Mouse (Mus musculus) neural tube, embryonic 14.5 days (tissue): ENCODE data around the gene 1700001L19Rik. TPM values are rescaled to one million over a fixed set of nuclear protein-coding genes. Genes with fewer than 3 reads are reported as not detected.
A peak's percentile ranks its signal among the peaks of the same experiment; 100 is the strongest.

Source experiments
- ATAC-seq: fragments of 200-750 bp; cut with Nextera tagmentation; 2 replicates; pipeline ENCODE4 v1.8.0; 2017; ENCODE audit warnings: low read depth, mild to moderate bottlenecking, moderate TSS enrichment, moderate library complexity
- H3K27ac ChIP-seq: fragments of 300-500 bp; sonication (generic); 2 replicates; pipeline ENCODE4 v1.5.1; 2014; ENCODE audit warnings: low read depth, mild to moderate bottlenecking, control low read depth, low read length, moderate library complexity, mixed read lengths
- H3K27me3 ChIP-seq: fragments of 300-500 bp; sonication (generic); 2 replicates; pipeline ENCODE4 v1.6.1; 2014; ENCODE audit warnings: low read length; ENCODE audit not compliant: control insufficient read depth, insufficient read depth
- H3K36me3 ChIP-seq: fragments of 300-500 bp; sonication (generic); 2 replicates; pipeline ENCODE4 v1.6.1; 2014; ENCODE audit warnings: low read length, mixed read lengths; ENCODE audit not compliant: control insufficient read depth, insufficient read depth
- H3K4me1 ChIP-seq: fragments of 300-500 bp; sonication (generic); 2 replicates; pipeline ENCODE4 v1.6.1; 2014; ENCODE audit warnings: low read length; ENCODE audit not compliant: control insufficient read depth, insufficient read depth
- H3K4me2 ChIP-seq: fragments of 300-500 bp; sonication (generic); 2 replicates; pipeline ENCODE4 v1.6.1; 2014; ENCODE audit warnings: mild to moderate bottlenecking, low read depth, low read length, control low read depth
- H3K4me3 ChIP-seq: fragments of 300-500 bp; sonication (generic); 2 replicates; pipeline ENCODE4 v1.5.1; 2014; ENCODE audit warnings: low read depth, low read length, control low read depth, mixed read lengths
- H3K9ac ChIP-seq: fragments of 300-500 bp; sonication (generic); replicated peaks from 2 replicates; pipeline ENCODE4 v1.6.1; 2014; ENCODE audit warnings: low read depth, mild to moderate bottlenecking, control low read depth, low read length, mixed read lengths
- H3K9me3 ChIP-seq: fragments of 300-500 bp; sonication (generic); 2 replicates; pipeline ENCODE4 v1.6.1; 2016; ENCODE audit warnings: low read length; ENCODE audit not compliant: control insufficient read depth
- WGBS: fragments of 180-500 bp; shearing (Covaris S2); extraction: QIAGEN DNeasy Blood & Tissue Kit; methylation state at CpG from one replicate; pipeline ENCODE4 v1.1.7; 2014; 5-methylcytosine and 5-hydroxymethylcytosine counted together
- polyA plus RNA-seq: library from polyadenylated mRNA; unstranded; fragments of >200 nt; fragmentation: Nextera tagmentation; extraction: Ambion mirVana; gene quantifications from 2 replicates; pipeline ENCODE4 v1.2.1, GENCODE M21; 2014

1700001L19Rik gene
- polyA plus RNA-seq, 1 experiment from 2014 or later: 5.3 TPM

DNA sequence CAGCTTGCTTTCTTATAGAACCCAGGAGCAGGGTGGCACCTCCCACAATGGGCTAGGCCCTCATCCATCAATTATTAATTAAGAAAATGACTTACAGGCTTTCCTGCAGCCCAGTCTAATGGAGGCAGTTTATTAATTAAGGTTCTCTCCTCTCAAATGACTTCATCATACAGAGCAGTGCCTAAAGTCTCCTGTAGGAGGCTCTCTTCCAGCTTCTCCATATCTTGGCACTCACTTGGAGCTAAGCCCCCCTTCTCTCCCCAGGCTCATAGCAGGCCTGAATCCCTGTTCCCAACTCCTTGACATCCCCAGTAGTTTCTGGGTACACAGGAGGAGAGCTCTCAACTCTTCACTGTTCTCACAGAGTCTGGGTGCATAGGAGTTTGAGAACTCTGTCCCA, 1.7 kb downstream of the 1700001L19Rik start:
- Histone ChIP-seq H3K27me3 (no peaks in the 10 kb centered on the region), H3K36me3 (no peaks in the 10 kb centered on the region), H3K9me3 (no peaks in the 10 kb centered on the region), H3K4me1 (no peaks in the 10 kb centered on the region), H3K27ac (no peak overlapping the region), H3K4me2 (no peak overlapping the region), H3K9ac (no peak overlapping the region), H3K4me3 (no peak overlapping the region)
- no peak for ATAC-seq

DNA sequence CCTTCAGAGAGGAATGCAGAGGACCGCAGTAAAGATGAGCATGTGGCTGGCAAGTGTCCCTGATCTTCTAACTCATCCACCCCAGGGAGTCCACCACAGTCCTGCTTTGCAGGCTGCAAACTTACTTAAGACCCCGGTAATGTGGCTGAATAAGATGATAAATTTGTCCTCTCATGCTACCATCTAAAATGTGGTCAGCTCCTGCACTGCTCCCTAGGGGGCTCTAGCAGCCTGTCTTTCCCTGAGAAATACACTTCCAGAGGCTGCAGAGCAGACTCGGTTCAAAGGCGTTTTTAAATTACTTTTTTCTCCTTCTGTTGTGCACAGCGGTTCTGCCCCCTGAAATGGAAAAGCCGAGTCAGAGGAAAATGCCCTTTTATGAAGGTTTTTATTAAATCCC, 4.0 kb downstream of the 1700001L19Rik start:
- WGBS: 10% methylated on average over 6 of the region's 6 CpGs
- peak; percentile 36; the same call in 1 of the 2 replicates for ATAC-seq
- H3K9ac ChIP-seq: no peak overlapping the region
- no peak overlapping the region for H3K27ac ChIP-seq
- H3K4me2 ChIP-seq: no peak overlapping the region
- H3K9me3 ChIP-seq: no peaks in the 10 kb centered on the region
- no peak overlapping the region for H3K4me3 ChIP-seq
- 0 out of 2 replicates have a peak, but pooled peaks cover 3% of the 10 kb centered on the region for H3K4me1 ChIP-seq
- H3K36me3 ChIP-seq: no peaks in the 10 kb centered on the region
- no peaks in the 10 kb centered on the region for H3K27me3 ChIP-seq

DNA sequence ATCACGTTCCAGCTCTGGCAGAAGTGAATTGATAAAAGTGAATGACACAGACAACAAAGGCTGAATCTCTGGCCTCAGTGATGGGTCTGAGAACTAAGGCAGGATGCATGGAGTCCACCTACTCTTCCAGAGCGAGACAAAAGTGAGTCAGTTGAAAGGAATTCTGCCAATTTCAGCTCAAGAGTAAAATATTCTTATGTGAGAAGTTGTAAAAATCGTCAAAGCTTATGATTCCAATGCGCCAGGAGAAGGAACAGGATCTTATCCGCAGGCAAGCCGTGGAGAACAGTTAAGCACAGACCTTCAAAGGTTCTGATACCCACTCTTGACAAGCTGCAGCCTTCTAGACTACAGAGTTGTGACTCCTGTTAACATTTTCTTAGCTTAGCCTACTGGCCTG, 5.9 kb downstream of the 1700001L19Rik start:
- H3K9me3 ChIP-seq: no peaks in the 10 kb centered on the region
- H3K36me3 ChIP-seq: no peaks in the 10 kb centered on the region
- 75% methylated on average over 6 of the region's 6 CpGs for WGBS
- H3K27ac ChIP-seq: no peak overlapping the region
- H3K4me1 ChIP-seq: 0 out of 2 replicates have a peak, but pooled peaks cover 3% of the 10 kb centered on the region
- no peaks in the 10 kb centered on the region for H3K27me3 ChIP-seq
- H3K4me2 ChIP-seq: no peak overlapping the region
- H3K9ac ChIP-seq: no peak overlapping the region
- no peak overlapping the region for H3K4me3 ChIP-seq
- no peak for ATAC-seq

DNA sequence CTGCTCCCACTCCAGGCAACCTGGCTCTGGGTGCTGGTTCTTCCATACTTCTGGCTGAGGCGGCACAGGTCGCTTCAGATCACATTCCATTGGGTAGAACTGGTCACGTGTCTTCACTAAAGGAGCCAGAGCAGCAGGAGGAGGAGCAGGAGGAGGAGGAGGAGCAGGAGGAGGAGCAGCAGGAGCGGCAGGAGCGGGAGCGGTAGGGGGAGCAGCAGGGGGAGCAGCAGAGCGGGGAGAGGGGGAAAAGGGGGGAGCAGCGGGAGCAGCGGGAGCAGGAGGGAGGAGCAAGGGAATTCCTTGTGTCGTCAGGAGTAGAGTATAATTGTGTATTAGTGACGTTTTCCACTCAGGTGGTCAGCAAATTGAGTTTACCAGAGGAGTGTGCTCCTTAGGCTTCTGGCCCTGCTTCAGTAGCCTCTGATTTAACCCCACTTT, 8.5 kb downstream of the 1700001L19Rik start:
- Histone ChIP-seq H3K9me3 (no peaks in the 10 kb centered on the region), H3K4me3 (peak overlapping the region; percentile 14), H3K27me3 (no peaks in the 10 kb centered on the region), H3K36me3 (no peaks in the 10 kb centered on the region), H3K4me2 (peak overlapping the region; percentile 38), H3K27ac (no peak overlapping the region), H3K9ac (no peak overlapping the region), H3K4me1 (0 out of 2 replicates have a peak, but pooled peaks cover 3% of the 10 kb centered on the region)
- WGBS: 2% methylated on average over 9 of the region's 11 CpGs
- ATAC-seq: peak; percentile 79

DNA sequence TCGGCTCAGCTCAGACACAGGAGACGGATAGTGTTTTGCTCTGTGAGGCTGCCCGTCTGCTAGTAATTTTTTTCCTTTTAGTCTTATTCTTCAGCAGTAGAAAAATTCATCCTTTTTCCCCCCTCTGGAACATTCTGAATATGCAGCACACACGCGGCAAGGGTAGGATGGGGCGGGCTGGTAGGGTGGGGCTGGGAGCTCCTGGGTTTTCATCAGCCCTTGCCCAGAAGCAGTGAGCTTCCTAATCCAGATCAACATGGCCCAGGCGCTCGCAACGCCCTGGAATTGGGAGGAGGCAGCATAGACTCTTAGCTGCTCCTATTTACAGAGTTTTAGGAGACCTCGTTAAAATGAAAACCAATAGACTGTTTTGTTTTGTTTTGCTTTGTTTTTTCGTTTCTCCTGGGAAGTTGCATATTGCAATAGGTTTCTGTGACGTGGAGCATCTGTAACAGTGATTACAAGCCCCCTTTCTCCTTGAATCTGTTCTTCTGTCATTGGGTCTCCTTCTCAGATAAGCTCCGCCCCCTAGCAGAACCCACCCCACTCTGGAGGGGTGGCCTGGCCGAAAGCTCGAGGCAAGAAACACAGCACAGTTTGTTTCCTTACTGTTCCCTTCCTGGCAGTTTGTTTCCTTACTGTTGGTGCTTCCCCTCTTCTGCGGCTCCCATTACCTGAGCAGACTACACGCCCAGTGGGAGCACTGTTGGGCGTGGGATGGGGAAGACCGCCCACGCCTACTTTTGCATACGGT, 10.6 kb downstream of the 1700001L19Rik start:
- Histone ChIP-seq H3K4me1 (0 out of 2 replicates have a peak, but pooled peaks cover 3% of the 10 kb centered on the region), H3K36me3 (no peaks in the 10 kb centered on the region), H3K27me3 (no peaks in the 10 kb centered on the region), H3K27ac (no peak overlapping the region), H3K4me3 (no peak overlapping the region), H3K4me2 (no peak overlapping the region), H3K9ac (no peak overlapping the region), H3K9me3 (no peaks in the 10 kb centered on the region)
- 62% methylated on average over 21 of the region's 21 CpGs for WGBS
- ATAC-seq: peak; percentile 29; the same call in 1 of the 2 replicates

DNA sequence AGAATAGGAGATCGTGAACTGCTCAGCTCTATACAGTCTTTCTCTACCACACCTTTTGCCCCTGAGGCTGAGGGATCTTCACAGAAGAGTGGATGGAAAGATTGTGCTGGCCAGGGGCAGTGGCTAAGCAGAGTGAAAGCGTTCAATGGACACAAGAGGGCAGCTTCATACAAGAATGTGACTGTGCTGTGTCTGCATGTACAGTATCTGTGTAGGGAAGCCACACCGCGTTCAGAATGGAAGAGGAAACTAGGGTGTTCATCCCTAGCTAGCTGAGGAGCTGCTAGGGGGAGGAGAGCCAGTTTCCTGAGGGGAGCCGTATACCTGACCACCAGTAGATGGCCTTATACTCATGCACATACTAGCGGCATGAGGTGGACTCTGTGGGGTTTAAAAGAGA, 25.6 kb downstream of the 1700001L19Rik start:
- WGBS: 62% methylated on average over 6 of the region's 6 CpGs
- Histone ChIP-seq H3K4me1 (no peaks in the 10 kb centered on the region), H3K36me3 (no peaks in the 10 kb centered on the region), H3K9ac (no peak overlapping the region), H3K4me2 (no peak overlapping the region), H3K4me3 (no peak overlapping the region), H3K27ac (no peak overlapping the region), H3K27me3 (no peaks in the 10 kb centered on the region), H3K9me3 (no peaks in the 10 kb centered on the region)
- peak; percentile 84 for ATAC-seq

DNA sequence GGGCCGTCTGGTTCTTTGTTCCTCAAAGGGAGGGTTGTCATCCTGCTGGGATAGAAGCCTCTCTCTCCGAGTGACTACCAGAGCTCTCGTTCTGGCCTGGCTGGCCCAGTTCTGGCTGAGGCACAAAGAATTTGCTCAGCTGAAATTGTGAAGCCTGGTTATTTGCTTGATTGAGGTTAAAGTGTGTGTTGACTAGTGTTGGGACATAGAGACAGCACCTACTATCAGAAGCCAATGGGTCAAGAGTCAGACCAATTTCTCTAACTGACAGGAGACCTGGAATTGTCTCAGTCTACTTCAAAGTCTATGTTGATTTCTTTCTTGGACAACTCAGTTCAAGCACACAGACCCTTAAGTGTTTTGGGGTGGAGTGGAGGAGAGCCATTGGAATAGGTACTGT, 29.8 kb downstream of the 1700001L19Rik start:
- WGBS: 86% methylated on average over 3 of the region's 3 CpGs
- H3K9ac ChIP-seq: no peak overlapping the region
- no peak overlapping the region for H3K27ac ChIP-seq
- H3K4me2 ChIP-seq: no peak overlapping the region
- H3K4me1 ChIP-seq: no peaks in the 10 kb centered on the region
- H3K27me3 ChIP-seq: no peaks in the 10 kb centered on the region
- ATAC-seq: no peak
- H3K9me3 ChIP-seq: no peaks in the 10 kb centered on the region
- H3K36me3 ChIP-seq: no peaks in the 10 kb centered on the region
- H3K4me3 ChIP-seq: no peak overlapping the region

DNA sequence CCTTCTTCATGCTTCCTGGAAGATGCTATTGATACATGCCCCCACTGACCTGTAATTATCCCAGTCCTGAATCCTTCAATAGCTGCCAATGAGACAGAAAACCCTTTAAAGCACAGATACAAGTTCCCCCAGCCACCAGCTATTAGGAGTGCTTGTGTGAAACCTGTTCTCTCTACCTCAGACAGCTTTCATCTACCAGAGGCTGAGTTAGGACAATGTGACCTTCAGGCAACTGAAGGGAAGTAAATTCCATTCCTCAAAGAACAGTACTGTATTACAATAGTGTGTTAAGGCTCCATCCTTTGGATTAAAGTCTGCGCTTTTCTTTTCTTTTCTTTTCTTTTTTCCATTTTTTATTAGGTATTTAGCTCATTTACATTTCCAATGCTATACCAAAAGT, 45.6 kb downstream of the 1700001L19Rik start:
- Histone ChIP-seq H3K27me3 (no peaks in the 10 kb centered on the region), H3K9ac (no peak overlapping the region), H3K4me1 (no peaks in the 10 kb centered on the region), H3K4me3 (no peak overlapping the region), H3K27ac (no peak overlapping the region), H3K36me3 (no peaks in the 10 kb centered on the region), H3K9me3 (no peaks in the 10 kb centered on the region), H3K4me2 (no peak overlapping the region)
- WGBS: 95% methylated on average over 1 of the region's 1 CpGs
- ATAC-seq: no peak
